Mouse (Mus musculus) midbrain, postnatal 0 days (tissue): ENCODE data around the gene Calr. TPM values are rescaled to one million over a fixed set of nuclear protein-coding genes. Genes with fewer than 3 reads are reported as not detected.

ENCODE experiments used
- ATAC-seq: fragments of 200-750 bp; cut with Nextera tagmentation; 2 replicates; pipeline ENCODE4 v1.8.0; 2017; ENCODE audit warnings: moderate number of reproducible peaks, mild to moderate bottlenecking, moderate TSS enrichment, moderate library complexity; ENCODE audit not compliant: low FRiP score
- DNase-seq: peaks from one replicate; pipeline ENCODE4 v3.0.0-alpha.2; 2015; ENCODE audit warnings: low spot score
- H3K27ac ChIP-seq: fragments of 300-500 bp; sonication (generic); 2 replicates; pipeline ENCODE4 v1.5.1; 2014; ENCODE audit warnings: low read depth, mild to moderate bottlenecking, low read length, mixed read lengths
- H3K27me3 ChIP-seq: fragments of 300-500 bp; sonication (generic); 2 replicates; pipeline ENCODE4 v1.6.1; 2014; ENCODE audit warnings: low read length, control low read depth, mixed read lengths; ENCODE audit not compliant: insufficient read depth
- H3K36me3 ChIP-seq: fragments of 300-500 bp; sonication (generic); 2 replicates; pipeline ENCODE4 v1.6.1; 2014; ENCODE audit warnings: low read length, control low read depth, mixed read lengths; ENCODE audit not compliant: insufficient read depth
- H3K4me1 ChIP-seq: fragments of 300-500 bp; sonication (generic); 2 replicates; pipeline ENCODE4 v1.6.1; 2014; ENCODE audit warnings: mild to moderate bottlenecking, control low read depth, antibody characterized with exemption, low read length, mixed read lengths; ENCODE audit not compliant: insufficient read depth
- H3K4me2 ChIP-seq: fragments of 300-500 bp; sonication (generic); 2 replicates; pipeline ENCODE4 v1.6.1; 2014; ENCODE audit warnings: low read depth, mild to moderate bottlenecking, low read length, mixed read lengths; ENCODE audit not compliant: poor library complexity, severe bottlenecking
- H3K4me3 ChIP-seq: fragments of 300-500 bp; sonication (generic); 2 replicates; pipeline ENCODE4 v1.5.1; 2014; ENCODE audit warnings: low read depth, mild to moderate bottlenecking, low read length, moderate library complexity
- H3K9ac ChIP-seq: fragments of 300-500 bp; sonication (generic); replicated peaks from 2 replicates; pipeline ENCODE4 v1.6.1; 2014; ENCODE audit warnings: mild to moderate bottlenecking, low read length, moderate library complexity, mixed read lengths; ENCODE audit not compliant: poor library complexity, severe bottlenecking
- H3K9me3 ChIP-seq: fragments of 300-500 bp; sonication (generic); 2 replicates; pipeline ENCODE4 v1.6.1; 2016; ENCODE audit warnings: low read length, control low read depth
- CTCF ChIP-seq: IDR thresholded peaks from 2 replicates; pipeline ENCODE4 v1.5.1; 2016; ENCODE audit warnings: antibody characterized with exemption, mild to moderate bottlenecking
- WGBS: fragments of 180-500 bp; shearing (Covaris S2); extraction: QIAGEN DNeasy Blood & Tissue Kit; methylation state at CpG from one replicate; pipeline ENCODE4 v1.1.7; 2014; 5-methylcytosine and 5-hydroxymethylcytosine counted together
- polyA plus RNA-seq: library from polyadenylated mRNA; unstranded; fragments of >200 nt; fragmentation: Nextera tagmentation; extraction: Ambion mirVana; gene quantifications from 2 replicates; pipeline ENCODE4 v1.2.1, GENCODE M21; 2015
- total RNA-seq: library from RNA; depleted of rRNA; stranded (reverse); fragments of >200 nt; gene quantifications from 2 replicates; pipeline ENCODE4 v1.2.3, GENCODE M21; 2014

The Calr gene
- total and polyA plus RNA-seq, 2 experiments from 2014 or later: 369 to 444 TPM

- WGBS: 96% methylated on average over 3 of the region's 3 CpGs
- H3K27ac ChIP-seq: no peak overlapping the region
- H3K4me2 ChIP-seq: no peak overlapping the region
- H3K9me3 ChIP-seq: no peaks in the 10 kb centered on the region
- no peak for TF ChIP-seq CTCF
- H3K4me3 ChIP-seq: no peak overlapping the region
- ATAC-seq (no peak), DNase-seq (no peak)
- H3K27me3 ChIP-seq: no peaks in the 10 kb centered on the region
- no peak overlapping the region for H3K9ac ChIP-seq
- H3K4me1 ChIP-seq: peaks cover 5% of the 10 kb centered on the region; the same call in 1 of the 2 replicates
- peaks cover 32% of the 10 kb centered on the region for H3K36me3 ChIP-seq
Measured at GRCm38 (mm10) chr8:84888280-84888679, 41.5 kb upstream of the Calr start.

GRCm38 (mm10) chr8:84884728-84885127 is 38.0 kb upstream of the Calr start:
- TF ChIP-seq CTCF: no peak
- no peak for DNase-seq
- Histone ChIP-seq H3K4me3 (no peak overlapping the region), H3K4me2 (no peak overlapping the region), H3K36me3 (peaks cover 27% of the 10 kb centered on the region), H3K9me3 (no peaks in the 10 kb centered on the region), H3K27ac (no peak overlapping the region), H3K4me1 (no peaks in the 10 kb centered on the region), H3K9ac (no peak overlapping the region), H3K27me3 (no peaks in the 10 kb centered on the region)
- WGBS: 84% methylated on average over 4 of the region's 4 CpGs
- no peak for ATAC-seq

GRCm38 (mm10) chr8:84878915-84879314 is 32.2 kb upstream of the Calr start:
- no peak overlapping the region for H3K4me2 ChIP-seq
- 100% methylated on average over 1 of the region's 1 CpGs for WGBS
- H3K9me3 ChIP-seq: no peaks in the 10 kb centered on the region
- ATAC-seq: no peak
- no peak for TF ChIP-seq CTCF
- H3K4me3 ChIP-seq: no peak overlapping the region
- H3K9ac ChIP-seq: no peak overlapping the region
- H3K27me3 ChIP-seq: no peaks in the 10 kb centered on the region
- H3K4me1 ChIP-seq: no peaks in the 10 kb centered on the region
- no peaks in the 10 kb centered on the region for H3K36me3 ChIP-seq
- H3K27ac ChIP-seq: no peak overlapping the region
- DNase-seq: no peak

DNA sequence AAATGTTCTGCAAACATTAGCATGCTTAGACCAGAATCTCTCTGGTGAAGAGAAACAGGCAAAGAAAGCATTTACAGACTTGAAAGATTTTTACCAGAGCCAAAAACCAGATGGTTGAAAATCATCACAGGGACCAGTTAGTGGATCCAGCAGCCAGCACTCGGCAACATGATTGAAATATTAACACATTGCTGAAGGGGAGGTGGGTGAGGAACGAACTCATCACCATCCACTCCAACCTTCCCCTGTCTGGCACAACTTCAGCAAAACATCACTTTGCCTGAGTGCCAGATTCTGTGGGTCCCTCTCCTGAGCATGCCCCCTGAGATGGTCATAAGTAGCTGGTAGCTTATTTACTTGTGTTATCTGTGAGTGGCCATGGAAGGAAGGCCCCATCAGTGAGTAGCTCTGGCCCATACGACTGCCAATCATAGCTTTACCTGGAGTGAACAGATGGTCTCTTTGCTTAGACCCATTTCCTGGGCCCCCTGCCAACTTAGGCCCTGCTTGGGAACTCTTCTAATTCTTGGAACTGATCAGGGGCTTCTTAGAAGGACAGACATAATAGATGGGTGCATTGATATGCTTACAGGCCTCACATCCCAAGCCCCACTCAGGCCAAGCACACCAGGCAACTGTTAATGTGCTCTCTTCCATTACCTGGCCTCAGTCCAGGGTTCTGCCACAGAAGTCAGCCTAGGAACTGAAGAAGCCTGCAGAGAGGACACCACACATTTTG is 30.7 kb upstream of the Calr start:
- H3K27ac ChIP-seq: no peak overlapping the region
- no peaks in the 10 kb centered on the region for H3K27me3 ChIP-seq
- no peak overlapping the region for H3K4me3 ChIP-seq
- TF ChIP-seq CTCF: no peak
- H3K4me1 ChIP-seq: peaks cover 4% of the 10 kb centered on the region; the same call in 1 of the 2 replicates
- 70% methylated on average over 3 of the region's 3 CpGs for WGBS
- no peak overlapping the region for H3K4me2 ChIP-seq
- no peak overlapping the region for H3K9ac ChIP-seq
- ATAC-seq: no peak
- no peaks in the 10 kb centered on the region for H3K36me3 ChIP-seq
- peak; percentile 57 for DNase-seq
- no peaks in the 10 kb centered on the region for H3K9me3 ChIP-seq

- DNase-seq: no peak
- WGBS: 95% methylated on average over 3 of the region's 3 CpGs
- no peak for TF ChIP-seq CTCF
Measured at GRCm38 (mm10) chr8:84874339-84874738, 27.6 kb upstream of the Calr start.

DNA sequence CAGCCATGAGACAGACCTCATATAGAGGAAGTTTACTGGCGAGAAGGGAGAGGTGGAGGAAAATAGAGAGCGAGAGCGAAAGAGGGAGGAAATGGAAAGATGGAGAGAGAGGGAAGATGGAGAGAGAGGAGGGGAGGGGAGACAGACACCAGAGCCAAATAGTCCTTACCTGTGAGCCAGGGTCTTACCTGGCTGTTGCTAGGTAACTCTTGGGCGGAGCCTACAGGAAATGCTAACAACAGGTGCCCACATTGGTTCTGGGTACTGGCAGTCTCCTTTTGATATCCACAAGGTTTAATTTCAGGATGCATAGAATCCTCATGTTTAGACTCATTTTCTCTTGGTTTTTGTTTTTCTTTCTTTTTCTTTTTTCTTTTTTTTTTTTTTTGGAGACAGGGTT is 26.3 kb upstream of the Calr start:
- H3K4me3 ChIP-seq: peak overlapping the region; percentile 48
- WGBS: 69% methylated on average over 4 of the region's 4 CpGs
- peak overlapping the region; percentile 84 for H3K4me2 ChIP-seq
- no peak for ATAC-seq
- no peak for TF ChIP-seq CTCF
- no peaks in the 10 kb centered on the region for H3K27me3 ChIP-seq
- no peak overlapping the region for H3K27ac ChIP-seq
- peaks cover 18% of the 10 kb centered on the region for H3K36me3 ChIP-seq
- H3K9ac ChIP-seq: 0 out of 2 replicates have a peak overlapping the region, but pooled peaks have one; percentile 55
- peaks cover 8% of the 10 kb centered on the region; the same call in 1 of the 2 replicates for H3K4me1 ChIP-seq
- no peak for DNase-seq
- no peaks in the 10 kb centered on the region for H3K9me3 ChIP-seq

More at GRCm38 (mm10) chr8:84874339-84874738, 27.6 kb upstream of the Calr start:
- Histone ChIP-seq H3K9me3 (no peaks in the 10 kb centered on the region), H3K4me2 (no peak overlapping the region), H3K36me3 (peaks cover 4% of the 10 kb centered on the region; the same call in 1 of the 2 replicates), H3K4me3 (no peak overlapping the region), H3K27ac (no peak overlapping the region), H3K9ac (no peak overlapping the region), H3K4me1 (peaks cover 8% of the 10 kb centered on the region; the same call in 1 of the 2 replicates), H3K27me3 (no peaks in the 10 kb centered on the region)
- no peak for ATAC-seq
